Mouse (Mus musculus) MEL (cell line): ENCODE data around the gene Arhgap9. TPM values are rescaled to one million over a fixed set of nuclear protein-coding genes. Genes with fewer than 3 reads are reported as not detected.

ENCODE experiments used
- DNase-seq: peaks from one replicate; pipeline ENCODE4 v3.0.0; 2011; ENCODE audit warnings: low read depth, low spot score
- H3K27ac ChIP-seq: 2 replicates; pipeline ENCODE4 v1.5.1; 2012; ENCODE audit warnings: low read depth, mild to moderate bottlenecking, control low read depth, low read length, moderate library complexity; ENCODE audit not compliant: control insufficient read depth
- H3K27me3 ChIP-seq, 2 experiments: fragments of 150-350 bp in 1 of 2; sonication (generic) in 1 of 2; 2 replicates each; pipeline ENCODE4 v1.6.1; 2012; ENCODE audit warnings: low read length in 2 of 2, mild to moderate bottlenecking in 2 of 2, improper control_type of control experiment in 1 of 2, moderate library complexity in 1 of 2; ENCODE audit not compliant: insufficient read depth in 2 of 2, control insufficient read depth in 1 of 2
- H3K36me3 ChIP-seq, 2 experiments: 2 replicates each; pipeline ENCODE4 v1.6.1; 2012 to 2014; ENCODE audit warnings: low read length in 2 of 2, improper control_type of control experiment in 1 of 2, inconsistent platforms in 1 of 2, mild to moderate bottlenecking in 1 of 2; ENCODE audit not compliant: insufficient read depth in 2 of 2, control insufficient read depth in 1 of 2
- H3K4me1 ChIP-seq, 2 experiments: fragments of 150-350 bp in 1 of 2; sonication (generic) in 1 of 2; 2 replicates each; pipeline ENCODE4 v1.6.1; 2012; ENCODE audit warnings: low read length in 2 of 2, improper control_type of control experiment in 1 of 2, mild to moderate bottlenecking in 1 of 2; ENCODE audit not compliant: insufficient read depth in 2 of 2, control insufficient read depth in 1 of 2
- H3K4me3 ChIP-seq, 2 experiments: fragments of 150-350 bp in 1 of 2; sonication (generic) in 1 of 2; 2 replicates each; pipeline ENCODE4 v1.5.1; 2012; ENCODE audit warnings: low read depth in 2 of 2, low read length in 2 of 2, mild to moderate bottlenecking in 2 of 2, moderate library complexity in 2 of 2, control low read depth in 1 of 2, improper control_type of control experiment in 1 of 2; ENCODE audit not compliant: control insufficient read depth in 1 of 2, insufficient read depth in 1 of 2
- H3K79me2 ChIP-seq: 2 replicates; pipeline ENCODE4 v1.6.1; 2012; ENCODE audit warnings: mild to moderate bottlenecking, low read length, moderate library complexity; ENCODE audit not compliant: control insufficient read depth, poor library complexity, insufficient read depth
- H3K9ac ChIP-seq: 2 replicates; pipeline ENCODE4 v1.6.1; 2012; ENCODE audit warnings: low read depth, mild to moderate bottlenecking, control low read depth, low read length, moderate library complexity; ENCODE audit not compliant: control insufficient read depth, poor library complexity, severe bottlenecking
- H3K9me3 ChIP-seq: fragments of 150-350 bp; sonication (generic); replicated peaks from 2 replicates; pipeline ENCODE4 v1.6.1; 2012; ENCODE audit warnings: mild to moderate bottlenecking, low read length, improper control_type of control experiment, moderate library complexity; ENCODE audit not compliant: insufficient read depth
- BHLHE40 ChIP-seq: IDR thresholded peaks from 2 replicates; pipeline ENCODE4 v1.6.1; 2012; ENCODE audit warnings: low read depth, mild to moderate bottlenecking, inconsistent platforms, low read length, improper control_type of control experiment, borderline replicate concordance
- CHD1 ChIP-seq: IDR thresholded peaks from 2 replicates; pipeline ENCODE4 v1.6.1; 2012; ENCODE audit warnings: low read depth, mild to moderate bottlenecking, inconsistent platforms, low read length, improper control_type of control experiment
- CHD2 ChIP-seq: IDR thresholded peaks from 2 replicates; pipeline ENCODE4 v1.6.1; 2011; ENCODE audit warnings: low read length, improper control_type of control experiment
- CTCF ChIP-seq, 3 experiments: IDR thresholded peaks in 2 of 3; conservative IDR thresholded peaks in 1 of 3; 2 replicates each; pipeline ENCODE4 v1.5.1; 2011 to 2012; ENCODE audit warnings: low read length in 3 of 3, low read depth in 2 of 3, mild to moderate bottlenecking in 2 of 3, improper control_type of control experiment in 1 of 3, inconsistent platforms in 1 of 3, mixed read lengths in 1 of 3, moderate library complexity in 1 of 3; ENCODE audit not compliant: control insufficient read depth in 1 of 3, insufficient read depth in 1 of 3, poor library complexity in 1 of 3, severe bottlenecking in 1 of 3
- E2F4 ChIP-seq: IDR thresholded peaks from 2 replicates; pipeline ENCODE4 v1.6.1; 2011; ENCODE audit warnings: low read depth, low read length, improper control_type of control experiment, borderline replicate concordance
- ELF1 ChIP-seq: IDR thresholded peaks from 2 replicates; pipeline ENCODE4 v1.6.1; 2014; ENCODE audit warnings: low read depth, mild to moderate bottlenecking, inconsistent platforms, low read length, improper control_type of control experiment, moderate library complexity
- EP300 ChIP-seq, 2 experiments: IDR thresholded peaks; 2 replicates each; pipeline ENCODE4 v1.6.1; 2011; ENCODE audit warnings: improper control_type of control experiment in 2 of 2, low read length in 2 of 2, low read depth in 1 of 2, mild to moderate bottlenecking in 1 of 2
- ETS1 ChIP-seq: IDR thresholded peaks from 2 replicates; pipeline ENCODE4 v1.6.1; 2012; ENCODE audit warnings: low read depth, mild to moderate bottlenecking, inconsistent platforms, low read length, improper control_type of control experiment, moderate library complexity
- GATA1 ChIP-seq: IDR thresholded peaks from 2 replicates; pipeline ENCODE4 v1.6.1; 2011; ENCODE audit warnings: low read depth, low read length, improper control_type of control experiment
- HCFC1 ChIP-seq: IDR thresholded peaks from 2 replicates; pipeline ENCODE4 v1.6.1; 2012; ENCODE audit warnings: low read depth, mild to moderate bottlenecking, inconsistent platforms, low read length, improper control_type of control experiment, moderate library complexity
- JUND ChIP-seq: IDR thresholded peaks from 2 replicates; pipeline ENCODE4 v1.6.1; 2011; ENCODE audit warnings: low read depth, mild to moderate bottlenecking, improper control_type of control experiment, low read length
- KAT2A ChIP-seq: conservative IDR thresholded peaks from 2 replicates; pipeline ENCODE4 v1.6.1; 2012; ENCODE audit warnings: low read depth, low read length, improper control_type of control experiment, inconsistent platforms
- MAZ ChIP-seq: IDR thresholded peaks from 2 replicates; pipeline ENCODE4 v1.6.1; 2012; ENCODE audit warnings: low read depth, mild to moderate bottlenecking, inconsistent platforms, low read length, improper control_type of control experiment
- MEF2A ChIP-seq: IDR thresholded peaks from 2 replicates; pipeline ENCODE4 v1.6.1; 2014; ENCODE audit warnings: low read depth, mild to moderate bottlenecking, inconsistent platforms, low read length, improper control_type of control experiment; ENCODE audit not compliant: poor library complexity, insufficient replicate concordance, severe bottlenecking; ENCODE audit errors: extremely low read depth
- MXI1 ChIP-seq: IDR thresholded peaks from 2 replicates; pipeline ENCODE4 v1.6.1; 2011; ENCODE audit warnings: mild to moderate bottlenecking, low read depth, low read length, improper control_type of control experiment
- MYB ChIP-seq: IDR thresholded peaks from 2 replicates; pipeline ENCODE4 v1.6.1; 2011; ENCODE audit warnings: mild to moderate bottlenecking, low read depth, low read length, improper control_type of control experiment
- MYC ChIP-seq: IDR thresholded peaks from 2 replicates; pipeline ENCODE4 v1.6.1; 2011; ENCODE audit warnings: low read depth, mild to moderate bottlenecking, low read length, improper control_type of control experiment, moderate library complexity
- NRF1 ChIP-seq: IDR thresholded peaks from 2 replicates; pipeline ENCODE4 v1.6.1; 2014; ENCODE audit warnings: low read depth, mild to moderate bottlenecking, inconsistent platforms, low read length, improper control_type of control experiment, moderate library complexity; ENCODE audit not compliant: poor library complexity, insufficient read depth, severe bottlenecking
- POLR2A ChIP-seq, 2 experiments: IDR thresholded peaks; 2 replicates each; pipeline ENCODE4 v1.6.1; 2011 to 2012; ENCODE audit warnings: low read length in 2 of 2, mild to moderate bottlenecking in 2 of 2, control low read depth in 1 of 2, improper control_type of control experiment in 1 of 2, low read depth in 1 of 2, moderate library complexity in 1 of 2; ENCODE audit not compliant: control insufficient read depth in 1 of 2, insufficient read depth in 1 of 2, poor library complexity in 1 of 2
- POLR2AphosphoS2 ChIP-seq: IDR thresholded peaks from 2 replicates; pipeline ENCODE4 v1.6.1; 2011; ENCODE audit warnings: low read length, improper control_type of control experiment
- POLR2AphosphoS5 ChIP-seq: IDR thresholded peaks from 2 replicates; pipeline ENCODE4 v1.6.1; 2012; ENCODE audit warnings: low read depth, borderline replicate concordance, mild to moderate bottlenecking, inconsistent platforms, low read length, moderate library complexity, mixed read lengths
- SMC3 ChIP-seq: IDR thresholded peaks from 2 replicates; pipeline ENCODE4 v1.6.1; 2011; ENCODE audit warnings: low read depth, low read length, improper control_type of control experiment
- TAL1 ChIP-seq: IDR thresholded peaks from 2 replicates; pipeline ENCODE4 v1.6.1; 2012; ENCODE audit warnings: mild to moderate bottlenecking, inconsistent platforms, low read length, moderate library complexity, mixed read lengths
- TCF12 ChIP-seq: IDR thresholded peaks from 2 replicates; pipeline ENCODE4 v1.6.1; 2014; ENCODE audit warnings: low read depth, mild to moderate bottlenecking, inconsistent platforms, low read length, improper control_type of control experiment, moderate library complexity
- UBTF ChIP-seq: IDR thresholded peaks from 2 replicates; pipeline ENCODE4 v1.6.1; 2012; ENCODE audit warnings: low read depth, mild to moderate bottlenecking, inconsistent platforms, low read length, improper control_type of control experiment, moderate library complexity, borderline replicate concordance; ENCODE audit not compliant: insufficient read depth
- USF1 ChIP-seq: IDR thresholded peaks from 2 replicates; pipeline ENCODE4 v1.6.1; 2014; ENCODE audit warnings: low read depth, mild to moderate bottlenecking, inconsistent platforms, low read length, improper control_type of control experiment, moderate library complexity
- USF2 ChIP-seq, 2 experiments: IDR thresholded peaks; 2 replicates each; pipeline ENCODE4 v1.6.1; 2011 to 2012; ENCODE audit warnings: improper control_type of control experiment in 2 of 2, low read length in 2 of 2, borderline replicate concordance in 1 of 2, inconsistent platforms in 1 of 2, low read depth in 1 of 2, mild to moderate bottlenecking in 1 of 2; ENCODE audit not compliant: insufficient read depth in 1 of 2
- ZC3H11A ChIP-seq: IDR thresholded peaks from 2 replicates; pipeline ENCODE4 v1.6.1; 2012; ENCODE audit warnings: low read depth, mild to moderate bottlenecking, inconsistent platforms, low read length, improper control_type of control experiment
- polyA plus RNA-seq, 2 experiments: library from polyadenylated mRNA; stranded (reverse) in 1 of 2; unstranded in 1 of 2; fragments of >175 nt in 1 of 2; fragments of >200 nt in 1 of 2; gene quantifications; 2 replicates each; pipeline versions ENCODE4 v1.2.1 to v1.2.4; 2012; ENCODE audit warnings: low replicate concordance in 2 of 2, low read depth in 1 of 2; ENCODE audit not compliant: insufficient read length in 2 of 2, insufficient read depth in 1 of 2, missing spikeins in 1 of 2
- total RNA-seq: library from RNA; depleted of rRNA; stranded (reverse); fragments of 300-350 nt; gene quantifications from 2 replicates; pipeline ENCODE4 v1.2.3, GENCODE M21; 2012

Arhgap9 gene
- total and polyA plus RNA-seq, 3 experiments: 24.4 to 41.1 TPM; not detected in 1

DNA sequence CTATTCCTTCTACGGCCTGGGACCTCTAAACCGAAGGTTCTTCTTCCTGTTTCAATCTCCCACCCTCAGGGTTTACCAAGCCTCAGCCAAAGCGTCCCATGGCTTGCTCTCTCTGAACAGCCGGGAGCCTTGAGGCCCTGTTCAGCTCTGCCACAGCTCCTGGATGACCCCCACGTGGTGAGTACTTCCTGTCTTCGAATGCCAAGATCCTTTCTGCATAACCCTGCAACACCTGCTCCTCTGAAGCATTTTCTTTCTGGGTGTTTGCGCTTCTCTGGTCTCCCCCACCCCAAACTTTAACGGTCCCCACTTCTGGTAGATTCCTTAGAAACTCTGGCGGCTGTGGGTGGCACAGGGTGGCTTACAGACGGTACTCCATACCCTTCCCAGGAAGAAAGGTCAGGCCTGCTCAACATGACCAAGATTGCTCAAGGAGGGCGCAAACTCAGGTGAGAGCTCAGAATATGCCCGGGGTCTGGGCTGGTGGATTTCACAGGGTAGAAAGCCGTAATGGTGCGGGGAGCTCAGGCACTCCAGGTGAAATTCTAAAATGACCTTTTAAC is 3.8 kb downstream of the Arhgap9 start:
- Histone ChIP-seq H3K27ac (no peak overlapping the region), H3K9ac (no peak overlapping the region), H3K36me3 (peaks cover 0 to 8% of the 10 kb centered on the region in 2 experiments; a peak in 2 of 4 replicates), H3K27me3 (no peaks in the 10 kb centered on the region), H3K4me1 (peaks cover 8 to 15% of the 10 kb centered on the region in 2 experiments), H3K4me3 (no peak overlapping the region), H3K79me2 (peaks cover 2% of the 10 kb centered on the region; the same call in 1 of the 2 replicates), H3K9me3 (no peaks in the 10 kb centered on the region)
- no peak for DNase-seq
- TF ChIP-seq GATA1 (no peak), JUND (no peak), NRF1 (no peak), MYC (no peak), POLR2AphosphoS5 (no peak), MEF2A (no peak), UBTF (no peak), HCFC1 (no peak), POLR2A (IDR thresholded peaks at IDR 0.05; ENCODE audit: control insufficient read depth in 1 of 2, insufficient read depth in 1 of 2, low read depth in 1 of 2, low read length in 2 of 2, poor library complexity in 1 of 2) (no peak), SMC3 (no peak), ELF1 (no peak), BHLHE40 (no peak)

DNA sequence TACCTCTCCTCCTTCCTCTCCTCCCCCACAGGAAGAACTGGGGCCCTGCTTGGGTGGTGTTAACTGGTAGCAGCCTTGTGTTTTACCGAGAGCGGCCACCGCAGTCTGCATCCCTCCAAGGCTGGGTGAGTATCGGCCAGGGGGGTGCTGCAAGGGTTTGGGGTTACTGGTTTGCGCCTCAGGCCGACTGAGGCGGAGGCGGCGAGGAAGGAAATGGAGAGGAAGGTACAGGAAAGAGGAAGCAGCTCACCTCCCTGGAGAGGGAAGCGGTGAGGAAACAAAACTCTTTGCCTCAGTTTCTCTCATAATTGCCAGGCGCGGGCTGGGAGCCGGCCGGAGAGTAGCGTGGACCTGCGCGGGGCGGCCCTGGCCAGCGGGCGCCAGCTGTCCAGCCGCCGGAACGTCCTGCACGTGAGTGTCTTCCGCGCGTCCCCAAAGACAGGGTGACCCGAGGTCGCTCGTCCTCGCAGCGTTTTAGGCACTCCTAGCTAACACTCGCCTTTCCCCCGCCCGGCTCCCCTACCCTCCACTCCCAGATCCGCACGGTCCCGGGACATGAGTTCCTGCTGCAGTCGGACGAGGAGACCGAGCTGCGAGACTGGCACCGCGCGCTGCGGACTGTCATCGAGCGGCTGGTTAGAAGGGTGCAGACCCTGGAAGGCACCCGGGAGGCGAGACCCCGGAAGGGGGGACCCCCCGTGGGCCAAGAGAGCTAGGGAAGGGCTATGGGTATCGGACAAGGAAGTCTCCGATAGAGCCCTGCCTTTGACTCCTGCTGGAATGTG is 4.4 kb downstream of the Arhgap9 start:
- no peaks in the 10 kb centered on the region for H3K27me3 ChIP-seq
- H3K9ac ChIP-seq: no peak overlapping the region
- TF ChIP-seq MYB (no peak), POLR2AphosphoS2 (no peak), UBTF (no peak), ETS1 (no peak), CHD2 (no peak), MXI1 (no peak), USF1 (no peak), ZC3H11A (no peak), USF2 (IDR thresholded peaks at IDR 0.05; ENCODE audit: borderline replicate concordance in 1 of 2, insufficient read depth in 1 of 2, low read depth in 1 of 2, low read length in 2 of 2) (no peak), TAL1 (no peak), TCF12 (no peak), EP300 (IDR thresholded peaks at IDR 0.05; ENCODE audit: low read depth in 1 of 2, low read length in 2 of 2) (no peak), E2F4 (no peak), KAT2A (no peak), CHD1 (no peak), MAZ (no peak), CTCF (IDR thresholded peaks at IDR 0.05 in 2 of 3, conservative IDR thresholded peaks at IDR 0.05 in 1 of 3; ENCODE audit: control insufficient read depth in 1 of 3, insufficient read depth in 1 of 3, low read depth in 2 of 3, low read length in 3 of 3, poor library complexity in 1 of 3, severe bottlenecking in 1 of 3) (no peak), BHLHE40 (no peak)
- H3K27ac ChIP-seq: no peak overlapping the region
- H3K36me3 ChIP-seq: peaks cover 0 to 8% of the 10 kb centered on the region in 2 experiments; a peak in 2 of 4 replicates
- no peak overlapping the region for H3K4me3 ChIP-seq
- no peak for DNase-seq
- H3K4me1 ChIP-seq: peaks cover 8 to 15% of the 10 kb centered on the region in 2 experiments
- H3K79me2 ChIP-seq: peaks cover 2% of the 10 kb centered on the region; the same call in 1 of the 2 replicates
- no peaks in the 10 kb centered on the region for H3K9me3 ChIP-seq
